Mouse (Mus musculus) monocyte, adult 5-6 weeks (primary cell): ENCODE measurements around the gene Dnpep. TPM values are rescaled to one million over a fixed set of nuclear protein-coding genes. Genes with fewer than 3 reads are reported as not detected.
A peak's percentile ranks its signal among the peaks of the same experiment; 100 is the strongest.

ENCODE experiments used
- ATAC-seq: fragments of 153-309, 156-312 bp; replicated peaks from 2 replicates; pipeline ENCODE4 v1.8.0; 2017; ENCODE audit warnings: mild to moderate bottlenecking; ENCODE audit not compliant: low TSS enrichment, insufficient number of reproducible peaks, severe bottlenecking, poor library complexity, low FRiP score
- total RNA-seq: library from RNA; stranded (forward); fragments of 200-1000, 200-491, 200-594 nt; gene quantifications from 3 replicates; pipeline ENCODE4 v1.2.3, GENCODE M21; 2017

Gene Dnpep
- total RNA-seq, 1 experiment from 2014 or later: 37.3 TPM

- ATAC-seq: no peak
Measured at GRCm38 (mm10) chr1:75337097-75337496, 19.3 kb upstream of the Dnpep start.

- no peak for ATAC-seq
Measured at GRCm38 (mm10) chr1:75336461-75336860, 18.7 kb upstream of the Dnpep start.

DNA sequence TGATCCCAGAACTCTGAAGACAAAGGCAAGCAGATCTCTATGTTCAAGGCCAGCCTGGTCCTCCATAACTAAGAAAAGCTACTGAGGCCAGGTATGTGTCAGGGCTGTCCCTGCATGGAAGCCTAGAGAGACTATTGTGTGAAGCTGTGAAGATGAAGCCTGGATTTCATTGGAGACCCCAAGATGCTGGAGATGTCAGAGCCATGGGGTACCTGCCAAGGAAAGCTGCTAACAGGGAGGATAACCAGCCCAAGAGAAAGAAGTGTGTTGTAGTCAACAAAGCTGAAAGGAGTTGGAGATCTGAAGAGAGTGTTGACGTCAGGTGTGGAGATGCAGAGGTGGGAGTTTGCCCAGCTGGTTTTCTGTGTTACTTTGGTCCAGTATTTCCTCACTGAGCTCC, 13.5 kb upstream of the Dnpep start:
- no peak for ATAC-seq

DNA sequence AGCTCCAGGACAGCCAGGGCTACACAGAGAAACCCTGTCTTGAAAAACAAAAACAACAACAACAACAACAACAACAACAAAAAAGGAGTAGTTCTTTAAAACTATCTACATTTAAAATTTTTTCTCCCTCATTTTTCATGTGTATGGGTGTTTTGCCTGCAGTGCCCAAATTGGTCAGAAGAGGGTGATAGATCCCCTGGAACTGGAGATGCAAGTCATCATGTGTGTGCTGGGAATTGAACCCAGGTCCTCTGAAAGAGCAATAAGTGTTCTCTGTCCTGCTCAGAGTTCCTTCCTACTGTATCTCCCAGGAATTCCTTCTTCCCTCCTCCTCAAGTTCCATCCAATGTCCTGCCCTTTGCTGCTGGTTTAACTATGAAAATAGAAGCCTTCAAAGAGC, 9.7 kb upstream of the Dnpep start:
- no peak for ATAC-seq

DNA sequence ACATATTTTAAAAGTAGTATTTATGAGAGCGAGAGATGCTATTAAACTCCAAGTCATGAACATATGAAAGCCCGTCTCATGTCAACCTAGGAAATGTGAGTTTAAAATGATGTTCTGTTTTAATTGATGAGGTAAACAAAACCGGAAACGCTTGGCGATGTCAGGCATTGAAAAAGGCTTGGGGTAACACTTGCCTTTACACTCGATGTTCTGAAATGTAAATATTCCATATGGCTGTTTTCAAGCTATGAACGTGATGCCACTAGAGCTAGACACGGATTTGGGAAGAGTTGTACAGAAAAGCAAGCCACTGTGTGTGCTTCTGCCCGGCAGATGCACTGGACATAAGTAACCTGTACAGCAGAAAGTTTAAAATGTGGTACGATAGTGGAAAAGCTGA, 1.4 kb upstream of the Dnpep start:
- ATAC-seq: no peak

DNA sequence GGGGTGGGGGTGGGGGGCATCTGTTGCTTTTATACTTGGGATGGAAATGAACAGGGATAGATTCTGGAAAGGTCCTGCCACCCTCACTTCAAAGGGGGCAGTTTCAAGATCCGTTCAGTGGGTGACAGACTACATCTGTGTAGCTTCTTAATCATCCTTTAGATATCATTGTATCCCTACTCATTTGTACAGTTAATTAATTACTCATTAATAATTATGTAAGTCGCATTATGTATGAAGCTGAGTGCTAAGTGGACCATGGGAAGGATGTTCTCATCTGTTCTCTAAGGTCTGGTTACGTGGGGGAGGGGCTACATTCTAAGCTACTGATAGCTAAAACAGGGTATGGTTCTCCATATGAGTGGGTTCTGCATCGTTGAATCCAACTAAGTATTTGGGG, 946 bp upstream of the Dnpep start:
- ATAC-seq: no peak

GRCm38 (mm10) chr1:75318301-75318700, 511 bp upstream of the Dnpep start:
- ATAC-seq: no peak

- peak; percentile 2; the same call in 1 of the 2 replicates for ATAC-seq
Measured at GRCm38 (mm10) chr1:75316861-75317240, 939 bp downstream of the Dnpep start.

GRCm38 (mm10) chr1:75315456-75316365, 2.1 kb downstream of the Dnpep start:
- ATAC-seq: no peak

DNA sequence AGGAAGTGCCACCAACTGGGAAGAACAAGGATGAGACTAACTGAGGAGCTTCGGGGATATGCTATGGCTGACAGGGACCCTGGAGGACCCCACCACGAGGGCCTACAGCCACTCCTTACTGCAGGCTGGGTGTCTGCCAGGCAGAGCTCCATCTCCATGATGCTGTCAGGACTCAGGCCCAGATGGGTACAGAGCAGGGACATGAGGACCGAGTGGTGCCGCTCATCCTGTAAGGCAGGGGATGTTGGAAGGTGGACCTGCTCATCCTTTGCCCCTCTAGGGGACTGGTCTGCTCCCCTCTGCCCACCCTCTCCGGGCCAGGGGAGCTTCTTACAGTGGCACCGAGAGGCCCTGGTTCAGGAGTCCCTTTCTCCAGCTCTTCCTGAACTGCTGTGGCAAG, 2.8 kb downstream of the Dnpep start:
- ATAC-seq: no peak

DNA sequence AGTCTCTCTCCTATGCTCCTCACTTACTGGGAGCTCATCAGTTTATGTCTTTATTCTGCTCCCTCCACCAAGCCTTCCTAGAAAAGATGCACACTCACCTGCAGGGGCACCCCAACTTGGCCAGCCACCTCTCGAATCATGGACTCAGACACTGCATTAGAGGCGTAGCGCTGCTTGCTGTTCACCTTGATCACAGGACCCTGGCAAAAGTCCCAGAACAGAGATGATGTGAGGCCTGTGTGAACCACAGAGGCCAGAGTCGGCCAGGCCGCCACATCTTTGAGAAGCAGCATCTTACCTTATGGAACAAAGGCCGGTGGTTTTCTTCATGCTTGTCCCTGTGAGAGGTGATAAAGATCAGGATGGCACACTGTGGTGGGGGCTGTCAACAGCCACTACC, 6.1 kb downstream of the Dnpep start:
- ATAC-seq: no peak

GRCm38 (mm10) chr1:75304662-75305061, 13.1 kb downstream of the Dnpep start:
- no peak for ATAC-seq

DNA sequence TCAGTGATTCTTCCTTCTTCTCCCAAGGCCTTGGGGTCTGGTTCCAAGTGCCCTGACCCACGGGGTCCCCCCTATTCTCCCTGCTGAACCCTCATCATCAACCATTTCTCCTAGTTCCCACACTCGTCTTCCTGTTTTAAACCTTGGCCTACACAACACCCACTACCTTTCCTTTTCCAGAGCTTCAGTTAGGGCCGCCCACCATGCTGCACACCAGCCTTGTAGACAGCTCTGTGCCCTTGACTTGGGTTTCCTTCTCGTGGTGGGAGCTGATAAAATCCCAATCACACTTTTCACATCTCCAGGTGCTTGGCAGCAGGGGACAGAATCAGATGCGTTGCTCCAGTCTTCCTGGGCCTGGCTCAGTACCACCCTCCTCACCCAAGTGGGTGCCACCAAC, 23.5 kb downstream of the Dnpep start:
- no peak for ATAC-seq

DNA sequence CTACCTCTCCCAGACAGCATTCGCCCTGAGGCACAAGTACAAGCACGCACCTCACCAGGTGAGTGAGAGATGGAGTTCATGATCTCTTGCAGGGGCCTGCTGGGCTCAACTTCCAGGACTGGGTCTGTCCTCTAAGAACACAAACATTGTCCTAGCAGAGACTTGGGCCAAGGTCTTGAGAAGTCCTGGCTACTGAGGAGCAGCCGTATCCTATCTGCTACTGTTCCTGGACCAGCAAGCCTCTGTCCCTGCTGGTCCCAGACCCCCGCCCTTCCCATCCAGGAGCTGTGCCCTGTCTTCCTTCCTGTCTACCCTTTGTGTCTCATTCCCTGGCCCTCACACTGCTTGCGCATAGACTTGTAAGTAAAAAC, 24.5 kb downstream of the Dnpep start:
- no peak for ATAC-seq

- no peak for ATAC-seq
Measured at GRCm38 (mm10) chr1:75292476-75293330, 25.1 kb downstream of the Dnpep start.

DNA sequence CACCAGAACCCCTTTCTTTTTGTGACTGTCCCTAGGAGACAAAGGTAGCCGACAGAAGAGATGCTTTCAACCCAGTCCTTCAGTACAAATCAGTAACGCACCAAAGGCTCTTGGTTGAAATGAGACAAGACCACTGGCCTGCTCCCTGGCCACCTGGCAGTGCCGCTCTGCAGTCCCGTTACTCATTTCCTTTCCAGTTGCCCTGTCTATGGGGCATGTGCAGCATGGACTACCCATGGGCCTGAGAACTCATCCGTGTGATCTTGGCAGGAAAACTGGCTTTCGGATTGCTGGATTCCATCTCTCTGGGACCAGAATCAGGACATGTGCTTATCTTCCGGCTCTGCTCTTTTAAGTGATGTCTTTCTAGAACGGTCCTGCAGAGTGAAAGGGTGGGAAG, 26.5 kb downstream of the Dnpep start:
- ATAC-seq: no peak

DNA sequence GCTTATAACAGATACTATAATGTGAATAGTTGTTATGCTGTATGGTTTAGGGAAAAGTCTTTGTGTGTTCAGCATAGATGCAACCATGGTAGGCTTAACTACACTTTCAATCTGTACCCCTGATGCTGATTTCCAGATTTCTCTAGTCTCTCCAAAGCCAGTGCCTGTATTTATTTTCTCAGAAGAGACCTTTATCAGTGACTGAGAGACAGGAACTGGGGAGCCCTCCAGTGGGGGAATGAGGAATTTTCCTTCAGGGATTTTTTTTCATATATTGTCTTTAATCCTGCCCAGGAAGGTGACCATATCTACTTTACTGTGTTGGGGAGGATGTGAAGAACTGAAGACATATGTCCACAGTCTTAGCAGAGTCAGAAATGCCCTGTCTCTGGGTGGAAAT, 27.2 kb downstream of the Dnpep start:
- ATAC-seq: no peak

- ATAC-seq: no peak
Measured at GRCm38 (mm10) chr1:75289888-75290431, 27.8 kb downstream of the Dnpep start.

GRCm38 (mm10) chr1:75289376-75289775, 28.4 kb downstream of the Dnpep start:
- ATAC-seq: no peak

DNA sequence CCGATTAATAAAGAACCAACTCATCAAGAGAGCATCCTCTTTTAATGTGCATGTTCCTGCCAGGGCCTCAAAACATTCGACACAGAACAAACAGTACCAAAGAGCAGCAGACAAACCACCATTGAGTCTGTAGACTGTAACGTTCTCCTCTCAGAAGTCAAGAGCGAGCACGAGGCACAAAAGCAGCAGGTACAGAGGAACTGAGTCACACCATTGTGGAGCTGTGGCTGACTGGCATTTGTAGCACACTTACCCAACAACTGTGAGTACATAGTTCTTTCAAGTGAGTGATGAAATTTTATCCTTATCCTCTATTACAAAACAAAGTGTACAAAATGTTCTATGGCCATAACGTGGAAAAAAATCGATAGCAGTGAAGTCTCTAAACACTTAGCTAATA, 32.9 kb downstream of the Dnpep start:
- ATAC-seq: no peak
